In genomic region chr7:78568411-78569254, GRCm38 (mm10) we compare ENCODE assay signal across 8 mouse cellular contexts.
A peak's percentile ranks its signal among the peaks of the same experiment; 100 is the strongest.
DNase-seq lines count a peak whose midpoint lies in the region; ATAC-seq and TF ChIP-seq lines count a peak whose summit lies in the region.

No protein-coding gene starts in this region.

- DNase-seq in 3134 (ENCODE audit: extremely low read depth, insufficient read length, low spot score) (peak; percentile 9), R1 (ENCODE audit: low read depth, low spot score) (peak; percentile 78)
- peak; percentile 87 to 92 for DNase-seq in cerebellum, postnatal 25 days
- peak; percentile 51 for DNase-seq in gastrocnemius, postnatal 14 days
- DNase-seq in limb, embryonic 11.5 days (ENCODE audit: low spot score): peak; percentile 79

- no peaks in the 10 kb centered on the region for H3K36me3 ChIP-seq in limb, embryonic 11.5 days (ENCODE audit: control insufficient read depth, insufficient read depth, low read length)
- H3K36me3 ChIP-seq in testis, adult 2 months (ENCODE audit: control insufficient read depth, insufficient read depth, low read length): no peaks in the 10 kb centered on the region

- intact Hi-C loops in gastrocnemius, postnatal 14 days (cut with DNase I; ENCODE audit: low total_unique reads): no loop called here

- no peak for TF ChIP-seq POLR2A in testis, adult 2 months (IDR thresholded peaks at IDR 0.05; ENCODE audit: control insufficient read depth, low read depth, low read length)

- TF ChIP-seq CTCF in testis, adult 2 months (IDR thresholded peaks at IDR 0.05; ENCODE audit: control insufficient read depth, insufficient read depth, insufficient replicate concordance, low read depth, low read length): peak; percentile 71; the same call in 1 of the 2 replicates

- H3K27ac ChIP-seq in limb, embryonic 11.5 days (replicated peaks; ENCODE audit: low read depth, low read length): no peak overlapping the region
- H3K27ac ChIP-seq in testis, adult 2 months (ENCODE audit: control insufficient read depth, insufficient read depth, low read depth, low read length): no peak overlapping the region

- no peaks in the 10 kb centered on the region for H3K27me3 ChIP-seq in limb, embryonic 11.5 days (ENCODE audit: control insufficient read depth, insufficient read depth, low read length)
- H3K27me3 ChIP-seq in testis, adult 2 months (ENCODE audit: control insufficient read depth, insufficient read depth, low read length): no peaks in the 10 kb centered on the region

- H3K9me3 ChIP-seq in limb, embryonic 11.5 days (ENCODE audit: control insufficient read depth, low read length): no peaks in the 10 kb centered on the region

- peak overlapping the region; percentile 22; the same call in 1 of the 2 replicates for H3K4me2 ChIP-seq in limb, embryonic 11.5 days (ENCODE audit: low read depth, severe bottlenecking)

- H3K9ac ChIP-seq in limb, embryonic 11.5 days (ENCODE audit: low read length): no peak overlapping the region

- peak; percentile 72 for ATAC-seq in inflammation-experienced regulatory T-cells, adult 6 months
- 0 out of 2 replicates have a peak, but pooled peaks have one; percentile 33 for ATAC-seq in limb, embryonic 11.5 days (ENCODE audit: insufficient number of reproducible peaks, low FRiP score, low TSS enrichment, low read depth)
- ATAC-seq in monocyte, adult 5-6 weeks (replicated peaks; ENCODE audit: insufficient number of reproducible peaks, low FRiP score, low TSS enrichment, poor library complexity, severe bottlenecking): peak; percentile 48; the same call in 1 of the 2 replicates

- H3K4me1 ChIP-seq in limb, embryonic 11.5 days (ENCODE audit: control insufficient read depth, insufficient read depth, low read length): no peaks in the 10 kb centered on the region
- H3K4me1 ChIP-seq in testis, adult 2 months (ENCODE audit: control insufficient read depth, insufficient read depth, low read length): peaks cover 4% of the 10 kb centered on the region; the same call in 1 of the 2 replicates

- WGBS in limb, embryonic 11.5 days: 15% methylated on average over 16 of the region's 16 CpGs

- no peak overlapping the region for H3K4me3 ChIP-seq in limb, embryonic 11.5 days (ENCODE audit: low read depth, low read length)
- H3K4me3 ChIP-seq in testis, adult 2 months (ENCODE audit: control insufficient read depth, low read depth, low read length): no peak overlapping the region

Comparison
In these comparisons a context has a peak if more than half of its experiments do, and no peak if none do; other contexts are left out.
1. DNase-seq: peak in every context shown above with its lines; median percentile 90 in cerebellum, postnatal 25 days; 79 in limb, embryonic 11.5 days; 78 in R1; 51 in gastrocnemius, postnatal 14 days; 9 in 3134.